In genomic region chr10:126905650-126906075, GRCm38 (mm10) we compare ENCODE assay signal across 8 mouse cellular contexts. TPM values are rescaled to one million over a fixed set of nuclear protein-coding genes. Genes with fewer than 3 reads are reported as not detected.
DNase-seq lines count a peak whose midpoint lies in the region; ATAC-seq and TF ChIP-seq lines count a peak whose summit lies in the region.

No protein-coding gene starts in this region.

- no peaks in the 10 kb centered on the region for H3K4me1 ChIP-seq in embryonic facial prominence, embryonic 14.5 days (ENCODE audit: control insufficient read depth, insufficient read depth, low read length)
- H3K4me1 ChIP-seq in heart, adult 2 months (ENCODE audit: control insufficient read depth, insufficient read depth, low read length) = peaks cover 2% of the 10 kb centered on the region
- peaks cover 5% of the 10 kb centered on the region for H3K4me1 ChIP-seq in limb, embryonic 13.5 days
- peaks cover 5% of the 10 kb centered on the region for H3K4me1 ChIP-seq in midbrain, embryonic 16.5 days (ENCODE audit: control insufficient read depth, insufficient read depth, low read length)

- peak; percentile 87 for DNase-seq in 3134 (ENCODE audit: extremely low read depth, insufficient read length, low spot score)
- DNase-seq in adrenal gland, postnatal 4 days (ENCODE audit: low spot score in 2 of 2) = peak; percentile 80 to 82
- DNase-seq in embryonic facial prominence, embryonic 14.5 days (ENCODE audit: low spot score) = peak; percentile 98
- peak; percentile 93 to 94 for DNase-seq in heart, adult 2 months
- DNase-seq in kidney, adult 8-10 months = peak; percentile 94
- DNase-seq in spleen, postnatal 10 days (ENCODE audit: low spot score in 2 of 2) = peak; percentile 55 to 89

- intact Hi-C loops in heart, adult 2 months (cut with DNase I) = no loop called here

- peak overlapping the region; percentile 69 for H3K9ac ChIP-seq in embryonic facial prominence, embryonic 14.5 days (ENCODE audit: low read depth, low read length)
- H3K9ac ChIP-seq in heart, adult 2 months (ENCODE audit: low read depth, low read length) = peak overlapping the region; percentile 50
- peak overlapping the region; percentile 65 for H3K9ac ChIP-seq in limb, embryonic 13.5 days
- H3K9ac ChIP-seq in midbrain, embryonic 16.5 days (ENCODE audit: low read depth, low read length) = peak overlapping the region; percentile 49

- H3K9me3 ChIP-seq in embryonic facial prominence, embryonic 14.5 days (ENCODE audit: control insufficient read depth, low read length) = no peaks in the 10 kb centered on the region
- H3K9me3 ChIP-seq in limb, embryonic 13.5 days = 0 out of 2 replicates have a peak, but pooled peaks cover 3% of the 10 kb centered on the region
- no peaks in the 10 kb centered on the region for H3K9me3 ChIP-seq in midbrain, embryonic 16.5 days (replicated peaks; ENCODE audit: control insufficient read depth, low read length, poor library complexity, severe bottlenecking)

- TF ChIP-seq POLR2A in heart, adult 2 months (IDR thresholded peaks at IDR 0.05; ENCODE audit: insufficient read depth, low read depth, low read length) = peak; percentile 97

- H3K4me3 ChIP-seq in embryonic facial prominence, embryonic 14.5 days (ENCODE audit: low read depth, low read length) = peak overlapping the region; percentile 51
- H3K4me3 ChIP-seq in heart, adult 2 months = peak overlapping the region; percentile 62
- peak overlapping the region; percentile 50 for H3K4me3 ChIP-seq in limb, embryonic 13.5 days
- peak overlapping the region; percentile 41 for H3K4me3 ChIP-seq in midbrain, embryonic 16.5 days (ENCODE audit: low read depth, low read length)

- TF ChIP-seq CTCF in heart, adult 2 months (IDR thresholded peaks at IDR 0.05) = peak; percentile 33

- H3K4me2 ChIP-seq in embryonic facial prominence, embryonic 14.5 days (ENCODE audit: low read depth, low read length) = peak overlapping the region; percentile 76
- H3K4me2 ChIP-seq in limb, embryonic 13.5 days (replicated peaks) = peak overlapping the region; percentile 75
- H3K4me2 ChIP-seq in midbrain, embryonic 16.5 days (ENCODE audit: low read length) = peak overlapping the region; percentile 63

- H3K27ac ChIP-seq in embryonic facial prominence, embryonic 14.5 days (replicated peaks; ENCODE audit: low read depth, low read length) = peak overlapping the region; percentile 83
- H3K27ac ChIP-seq in heart, adult 2 months = peak overlapping the region; percentile 82
- peak overlapping the region; percentile 79 for H3K27ac ChIP-seq in limb, embryonic 13.5 days
- peak overlapping the region; percentile 56 for H3K27ac ChIP-seq in midbrain, embryonic 16.5 days (ENCODE audit: low read length)

- ATAC-seq in embryonic facial prominence, embryonic 14.5 days (ENCODE audit: low read depth) = peak; percentile 88
- ATAC-seq in limb, embryonic 13.5 days (ENCODE audit: low FRiP score, low read depth) = peak; percentile 78; the same call in 1 of the 2 replicates
- peak; percentile 79 for ATAC-seq in midbrain, embryonic 16.5 days

- TF ChIP-seq EP300 in heart, adult 2 months (IDR thresholded peaks at IDR 0.05; ENCODE audit: insufficient read depth, low read depth, low read length) = peak; percentile 83; the same call in 1 of the 2 replicates

- no peaks in the 10 kb centered on the region for H3K27me3 ChIP-seq in embryonic facial prominence, embryonic 14.5 days (replicated peaks; ENCODE audit: control insufficient read depth, insufficient read depth, low read length)
- H3K27me3 ChIP-seq in heart, adult 2 months (ENCODE audit: control insufficient read depth, insufficient read depth, low read length) = no peaks in the 10 kb centered on the region
- no peaks in the 10 kb centered on the region for H3K27me3 ChIP-seq in limb, embryonic 13.5 days
- no peaks in the 10 kb centered on the region for H3K27me3 ChIP-seq in midbrain, embryonic 16.5 days (ENCODE audit: control insufficient read depth, insufficient read depth, low read depth, low read length)

- under 1% methylated on average over 30 of the region's 30 CpGs for WGBS in embryonic facial prominence, embryonic 14.5 days
- under 1% methylated on average over 30 of the region's 30 CpGs for WGBS in heart, adult 2 months
- 2% methylated on average over 30 of the region's 30 CpGs for WGBS in limb, embryonic 13.5 days
- WGBS in midbrain, embryonic 16.5 days = 2% methylated on average over 30 of the region's 30 CpGs

- H3K79me2 ChIP-seq in heart, adult 2 months (replicated peaks; ENCODE audit: control insufficient read depth, insufficient read depth, low read length) = no peaks in the 10 kb centered on the region

- no peaks in the 10 kb centered on the region for H3K36me3 ChIP-seq in embryonic facial prominence, embryonic 14.5 days (ENCODE audit: control insufficient read depth, insufficient read depth, low read length)
- H3K36me3 ChIP-seq in heart, adult 2 months (ENCODE audit: control insufficient read depth, insufficient read depth, low read length) = no peaks in the 10 kb centered on the region
- no peaks in the 10 kb centered on the region for H3K36me3 ChIP-seq in limb, embryonic 13.5 days
- H3K36me3 ChIP-seq in midbrain, embryonic 16.5 days (ENCODE audit: control insufficient read depth, insufficient read depth, low read length) = no peaks in the 10 kb centered on the region

RNA-seq across cellular contexts. Expression of gene Atp23, which starts 4.5 kb away (rescaled TPM):
- 10 to 100 TPM; 11.1 to 11.6 TPM for total RNA-seq in adrenal gland, postnatal 4 days (2021)
- polyA plus RNA-seq in embryonic facial prominence, embryonic 14.5 days (2014; fragmentation: Nextera tagmentation; extraction: Ambion mirVana) = 16.7 and 20.6 TPM in 2 replicates
- 1 to 10 TPM; 4.9 to 5.5 TPM for total RNA-seq in heart, adult 2 months (2021)
- 5.3 and 5.5 TPM in 2 replicates for polyA plus RNA-seq in heart, adult 2 months (2012; rRNA removed)
- 18.9 and 20.5 TPM in 2 replicates for polyA plus RNA-seq in limb, embryonic 13.5 days (2015; fragmentation: Nextera tagmentation; extraction: Ambion mirVana)
- polyA plus RNA-seq in midbrain, embryonic 16.5 days (2015; fragmentation: Nextera tagmentation; extraction: Ambion mirVana) = 13.4 and 15.6 TPM in 2 replicates

Comparison
In these comparisons a context has a peak if more than half of its experiments do, and no peak if none do; other contexts are left out.
1. Peak in every context shown above with its lines: DNase-seq, ATAC-seq, H3K4me3 ChIP-seq and H3K27ac ChIP-seq.